Mouse (Mus musculus): ENCODE results near the gene Nod1. TPM values are rescaled to one million over a fixed set of nuclear protein-coding genes. Genes with fewer than 3 reads are reported as not detected.

Gene Nod1
- 10 to 100 TPM; 17.8 to 19.7 (median 19.4) TPM for total RNA-seq (2022)

GRCm38 (mm10) chr6:54972111-54972928 lies at the start of gene Nod1:
Gene Nod1, minus strand, starts transcription at chr6:54972612.
- peak; percentile 89 for DNase-seq (ENCODE audit: low spot score)

DNA sequence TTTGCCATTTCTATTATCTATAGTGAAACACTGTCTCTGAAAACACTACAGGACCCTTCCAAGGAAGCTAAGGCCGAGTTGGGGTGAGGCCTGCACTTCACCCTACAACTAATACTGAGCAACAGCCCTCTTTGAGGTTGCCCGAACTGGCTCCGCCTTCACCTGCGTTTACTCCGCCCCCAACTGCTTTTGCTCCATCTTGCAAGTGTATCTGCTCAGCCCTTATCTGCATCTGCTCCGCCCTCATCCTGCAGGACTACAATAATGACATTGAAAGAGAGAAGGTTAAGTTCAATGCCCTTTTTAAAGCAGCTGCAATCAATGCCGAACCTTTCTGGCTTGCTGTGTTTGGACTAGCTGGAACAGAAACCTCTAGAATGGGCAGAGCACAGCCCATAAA lies 49.4 kb upstream of the Nod1 start:
- no peak for DNase-seq (ENCODE audit: low spot score)

GRCm38 (mm10) chr6:55018417-55018816 lies 46.0 kb upstream of the Nod1 start:
- DNase-seq (ENCODE audit: low spot score), result no peak

GRCm38 (mm10) chr6:55016710-55017583 lies 44.5 kb upstream of the Nod1 start:
- DNase-seq (ENCODE audit: low spot score), result peak; percentile 80

GRCm38 (mm10) chr6:55016236-55016635 lies 43.8 kb upstream of the Nod1 start:
- peak; percentile 45 for DNase-seq (ENCODE audit: low spot score)

GRCm38 (mm10) chr6:55014184-55014583 lies 41.8 kb upstream of the Nod1 start:
- no peak for DNase-seq (ENCODE audit: low spot score)

GRCm38 (mm10) chr6:55012516-55012915 lies 40.1 kb upstream of the Nod1 start:
- no peak for DNase-seq (ENCODE audit: low spot score)

DNA sequence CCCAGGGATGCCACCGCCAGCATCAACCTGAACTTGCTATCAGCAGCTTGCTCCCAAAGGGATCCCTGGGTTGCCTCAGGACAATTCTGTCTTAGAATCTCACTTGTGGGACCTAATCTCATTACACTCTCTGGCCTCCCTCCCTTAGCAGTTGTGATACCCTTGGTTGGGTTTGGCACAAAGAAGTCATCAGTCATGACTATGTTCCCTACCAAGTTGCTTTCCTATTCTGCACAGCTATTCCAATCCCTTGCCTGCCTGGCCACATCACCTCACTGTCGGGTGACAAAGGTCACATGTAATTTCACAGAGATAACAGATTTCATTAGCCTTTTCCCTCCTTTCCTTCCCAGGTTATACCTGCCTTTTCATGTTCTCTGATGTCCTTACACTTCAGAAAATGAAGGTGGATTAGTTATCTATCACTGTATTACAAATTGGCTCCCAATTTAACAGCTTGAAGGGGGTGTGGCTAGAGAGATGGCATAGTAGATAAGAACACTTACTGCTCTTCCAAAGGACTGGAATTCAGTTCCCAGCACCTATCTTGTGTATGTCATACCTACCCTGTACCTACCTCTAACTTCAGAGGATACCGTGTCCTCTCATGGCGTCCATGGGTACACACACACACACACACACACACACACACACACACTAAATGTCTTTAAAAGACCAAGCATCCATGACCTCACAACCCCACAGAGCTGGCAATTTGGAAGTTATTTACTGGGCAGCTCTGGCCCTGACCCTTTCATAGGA lies 38.1 kb upstream of the Nod1 start:
- DNase-seq (ENCODE audit: low spot score), result no peak

DNA sequence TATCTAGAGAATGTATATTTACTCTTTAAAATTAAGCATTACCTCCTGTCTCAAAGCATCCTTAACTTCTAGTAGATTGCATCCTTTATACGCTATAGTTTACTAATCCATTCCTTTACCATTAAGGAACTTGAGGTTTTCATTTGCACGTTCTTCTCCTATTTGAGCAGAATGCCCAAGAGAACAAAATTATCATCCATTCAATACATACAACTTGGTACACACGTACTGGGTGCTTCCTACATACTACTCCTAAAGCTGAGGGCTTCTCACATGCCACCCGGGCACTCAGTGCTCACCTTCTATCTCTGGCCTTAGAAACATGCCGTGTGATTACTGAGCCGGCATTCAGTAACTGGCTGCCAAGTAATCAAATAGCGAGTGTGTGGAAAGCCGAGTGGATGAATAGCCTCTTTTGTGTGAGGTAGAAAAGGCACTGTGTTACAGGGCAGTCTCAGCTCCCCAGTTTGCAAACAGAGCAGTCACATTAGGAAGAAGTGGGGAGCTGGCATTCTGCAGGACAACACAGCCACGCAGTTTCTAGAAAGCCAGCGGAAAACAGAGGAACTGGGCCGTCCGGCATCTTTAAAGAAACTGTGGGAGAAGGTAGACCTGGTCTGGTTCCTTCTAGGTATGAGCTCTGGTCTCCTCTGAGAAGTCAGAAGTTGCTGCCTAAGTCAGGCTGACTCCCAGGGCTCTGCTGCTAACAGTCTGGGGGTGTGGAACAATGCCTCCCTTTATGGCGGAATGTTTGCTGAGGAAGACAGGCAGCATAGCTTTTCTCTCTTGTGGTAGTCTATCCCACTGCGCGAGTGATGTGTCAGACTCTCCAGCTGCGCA lies 37.2 kb upstream of the Nod1 start:
- no peak for DNase-seq (ENCODE audit: low spot score)

GRCm38 (mm10) chr6:55008401-55008800 lies 36.0 kb upstream of the Nod1 start:
- DNase-seq (ENCODE audit: low spot score), result no peak

- peak; percentile 64 for DNase-seq (ENCODE audit: low spot score)
These were observed 31.1 kb upstream of the Nod1 start for GRCm38 (mm10) chr6:55003559-55003958.

GRCm38 (mm10) chr6:55002438-55002837 lies 30.0 kb upstream of the Nod1 start:
- DNase-seq (ENCODE audit: low spot score), result no peak

- DNase-seq (ENCODE audit: low spot score), result no peak
These were observed 28.9 kb upstream of the Nod1 start for GRCm38 (mm10) chr6:55001320-55001719.

- no peak for DNase-seq (ENCODE audit: low spot score)
These were observed 25.3 kb upstream of the Nod1 start for GRCm38 (mm10) chr6:54997726-54998125.

- DNase-seq (ENCODE audit: low spot score), result no peak
These were observed 23.9 kb upstream of the Nod1 start for GRCm38 (mm10) chr6:54996361-54996760.

DNA sequence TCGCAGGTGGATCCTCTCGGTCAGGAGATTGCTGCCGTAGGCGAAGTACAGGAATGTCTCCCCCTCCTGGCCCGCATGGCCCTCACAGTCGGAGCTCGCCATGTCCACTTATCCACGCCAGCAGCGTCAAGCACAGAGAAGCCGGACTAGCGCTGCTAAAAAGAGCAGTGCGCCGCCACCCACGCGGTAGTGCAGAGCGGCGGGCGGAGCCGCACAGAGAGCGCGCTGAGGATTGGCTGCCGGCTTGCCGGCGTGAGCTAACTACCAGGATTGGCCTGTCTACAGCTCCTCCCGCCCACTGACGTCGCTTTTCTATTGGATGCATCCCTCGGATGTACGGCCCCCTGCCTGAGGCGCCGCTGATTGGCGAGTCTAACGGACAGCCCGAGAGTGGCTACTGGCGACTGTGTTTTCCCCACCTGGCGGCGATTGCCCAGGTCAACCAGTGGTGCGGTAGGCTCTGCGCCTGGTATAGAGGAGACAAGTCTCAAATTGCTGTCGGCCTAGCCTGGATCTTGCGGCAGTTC lies 20.4 kb upstream of the Nod1 start, which contains the start of gene Ggct:
Gene Ggct, minus strand, starts transcription at position 217 of the 527 bp plus-strand sequence.
- DNase-seq (ENCODE audit: low spot score), result peak; percentile 96

DNA sequence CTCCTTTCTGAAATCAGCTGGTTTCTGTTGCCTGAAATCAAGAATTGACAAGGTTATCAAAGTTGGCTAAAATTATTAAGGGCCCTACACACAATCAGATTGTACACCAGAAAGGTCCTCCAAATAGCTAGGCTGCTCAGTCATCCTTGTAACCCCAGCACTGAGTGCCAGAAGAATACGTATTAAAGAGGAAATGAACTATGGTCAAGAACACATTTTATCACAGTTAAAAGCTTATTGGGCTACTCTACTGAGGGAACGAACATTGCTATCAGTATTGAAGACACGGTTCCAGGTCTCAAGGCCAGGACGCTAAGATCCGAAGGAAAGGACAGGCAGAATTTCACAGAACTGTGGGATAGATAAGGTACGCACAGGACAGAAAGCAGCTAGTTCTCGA lies 19.7 kb upstream of the Nod1 start:
- DNase-seq (ENCODE audit: low spot score), result no peak

- DNase-seq (ENCODE audit: low spot score), result no peak
These were observed 18.8 kb upstream of the Nod1 start for GRCm38 (mm10) chr6:54991189-54991588.

GRCm38 (mm10) chr6:54988141-54988540 lies 15.7 kb upstream of the Nod1 start:
- no peak for DNase-seq (ENCODE audit: low spot score)

DNA sequence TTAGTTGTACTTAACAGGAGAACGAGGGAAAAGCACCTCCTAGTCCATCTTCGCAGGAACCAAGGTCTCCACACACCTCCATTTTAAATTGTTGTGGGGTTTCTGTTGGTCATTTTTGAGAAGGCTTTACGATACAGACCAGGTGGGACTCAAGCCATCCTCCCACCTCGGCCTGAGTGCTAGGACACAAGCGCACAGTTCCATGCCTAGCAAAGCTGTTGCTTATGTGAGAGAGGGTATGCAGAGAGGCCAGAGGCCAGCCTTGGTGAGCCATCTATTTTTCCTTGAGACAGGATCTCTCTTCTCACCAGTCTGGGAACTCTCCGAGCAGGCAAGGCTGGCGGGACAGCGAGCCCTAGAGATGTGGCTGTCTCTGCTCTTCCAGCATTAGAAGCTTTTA lies 11.7 kb upstream of the Nod1 start:
- DNase-seq (ENCODE audit: low spot score), result no peak

All from heart, adult 8-10 months (tissue).